Mouse (Mus musculus) erythroblast, embryonic 14.5 days (primary cell): ENCODE results near the gene Prss50.

ENCODE experiments used
- GATA1 ChIP-seq: IDR thresholded peaks from 2 replicates; pipeline ENCODE4 v1.6.1; 2012; ENCODE audit warnings: low read length, inconsistent platforms, mixed read lengths
- TAL1 ChIP-seq: IDR thresholded peaks from 3 replicates; pipeline ENCODE4 v1.6.1; 2012; ENCODE audit warnings: low read length, inconsistent platforms, mixed read lengths

GRCm38 (mm10) chr9:110891077-110891828 lies 33.5 kb downstream of the Prss50 start:
- no peak for TF ChIP-seq GATA1
- no peak for TF ChIP-seq TAL1
